Mouse (Mus musculus): ENCODE measurements around the gene Insr.
"Not testable (repeated sequence)": the region's sequence is repeated elsewhere in the genome, so short reads cannot be mapped to it uniquely, and the experiment has no call there.

The Insr gene

GRCm38 (mm10) chr8:3278934-3279720 is at the start of gene Insr:
Gene Insr, minus strand, starts transcription at chr8:3279617.
- in situ Hi-C loops (cut with MboI; ENCODE audit: low pct_unique_long_range_greater_than_20kb in 1 of 2, low sequenced_read_pairs in 2 of 2, unreplicated experiment in 1 of 2): no loop called here

DNA sequence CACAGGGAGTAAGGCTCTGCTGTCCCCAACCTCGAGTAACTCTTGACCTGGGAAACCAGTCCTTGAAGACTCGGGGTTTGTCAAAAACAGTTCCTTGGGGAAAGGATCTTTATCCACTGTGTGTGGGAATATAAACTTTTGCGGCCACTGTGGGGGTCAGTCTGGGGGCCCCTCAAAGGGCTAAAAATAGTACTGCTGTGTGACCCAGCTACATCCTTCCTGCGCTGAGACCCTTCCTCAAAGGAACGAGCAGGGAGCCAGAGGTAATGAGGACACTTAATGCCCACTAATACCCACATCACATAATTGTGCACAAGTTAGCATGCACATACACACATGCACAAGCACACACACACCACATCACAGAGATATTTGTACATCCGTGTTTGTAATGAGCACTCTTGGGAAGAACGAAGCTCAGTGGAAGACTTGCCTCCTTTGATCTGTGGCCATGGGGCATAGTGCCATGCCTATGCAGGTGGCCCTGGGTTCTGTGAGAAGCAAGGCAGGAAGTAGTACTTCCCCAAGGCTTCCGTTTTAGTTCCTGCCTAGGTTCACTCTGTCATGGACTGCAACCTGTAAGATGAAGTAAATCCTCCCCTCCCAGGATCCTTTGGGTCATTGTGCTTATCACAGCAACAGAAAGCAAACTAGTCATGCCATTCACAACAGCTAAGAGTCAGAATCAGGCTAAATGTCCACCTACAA is 48.3 kb upstream of the Insr start:
- in situ Hi-C loops (cut with MboI; ENCODE audit: low pct_unique_long_range_greater_than_20kb in 1 of 2, low sequenced_read_pairs in 2 of 2, unreplicated experiment in 1 of 2): loop anchor here in 1 of 2 experiments (10.0 kb wide), 1 partner anchor 143 kb away; no protein-coding TSS in a partner anchor

GRCm38 (mm10) chr8:3327056-3327455 is 47.6 kb upstream of the Insr start:
- in situ Hi-C loops (cut with MboI; ENCODE audit: low pct_unique_long_range_greater_than_20kb in 1 of 2, low sequenced_read_pairs in 2 of 2, unreplicated experiment in 1 of 2): loop anchor here in 1 of 2 experiments (10.0 kb wide), 1 partner anchor 142 kb away; no protein-coding TSS in a partner anchor

DNA sequence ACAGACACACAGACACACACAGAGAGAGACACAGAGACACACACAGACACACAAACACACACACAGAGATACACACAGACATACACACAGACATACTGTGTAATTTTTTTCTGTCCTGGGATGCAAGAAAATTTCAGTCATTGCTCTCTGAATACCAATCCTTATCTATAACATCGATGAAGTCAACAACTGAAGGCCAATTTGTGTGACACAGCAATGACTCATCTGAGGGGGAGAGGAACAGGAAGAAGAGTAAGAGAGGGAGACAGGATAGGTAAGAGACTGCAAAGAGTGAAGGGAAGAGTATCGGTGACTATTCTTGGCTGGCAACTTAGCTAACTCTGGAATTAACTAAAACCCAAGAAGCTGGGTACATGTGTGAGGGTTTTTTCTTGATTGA is 44.8 kb upstream of the Insr start:
- in situ Hi-C loops (cut with MboI; ENCODE audit: low pct_unique_long_range_greater_than_20kb in 1 of 2, low sequenced_read_pairs in 2 of 2, unreplicated experiment in 1 of 2): loop anchor here in 1 of 2 experiments (10.0 kb wide), 1 partner anchor 139 kb away; no protein-coding TSS in a partner anchor

GRCm38 (mm10) chr8:3319267-3319666 is 39.9 kb upstream of the Insr start:
- in situ Hi-C loops (cut with MboI; ENCODE audit: low pct_unique_long_range_greater_than_20kb in 1 of 2, low sequenced_read_pairs in 2 of 2, unreplicated experiment in 1 of 2): not testable (repeated sequence)

DNA sequence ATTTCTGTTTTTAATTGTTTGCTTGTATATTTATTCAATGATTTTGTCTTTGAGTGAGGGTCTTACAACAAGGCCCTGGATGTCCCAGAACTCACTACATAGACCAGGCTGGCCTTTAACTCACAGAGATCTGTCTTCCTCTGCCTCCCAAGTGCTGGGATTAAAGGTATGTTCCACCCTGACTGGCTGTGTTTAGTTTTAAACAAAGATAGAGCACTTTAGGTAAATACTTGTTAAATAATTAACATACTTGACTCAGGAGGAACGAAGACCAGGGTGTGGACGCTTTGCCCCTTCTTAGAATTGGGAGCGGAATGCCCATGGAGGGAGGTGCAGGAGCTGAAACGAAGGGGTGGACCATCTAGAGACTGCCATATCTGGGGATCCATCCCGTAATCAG is 37.2 kb upstream of the Insr start:
- in situ Hi-C loops (cut with MboI; ENCODE audit: low pct_unique_long_range_greater_than_20kb in 1 of 2, low sequenced_read_pairs in 2 of 2, unreplicated experiment in 1 of 2): no loop called here

- in situ Hi-C loops (cut with MboI; ENCODE audit: low pct_unique_long_range_greater_than_20kb in 1 of 2, low sequenced_read_pairs in 2 of 2, unreplicated experiment in 1 of 2): no loop called here
Measured at GRCm38 (mm10) chr8:3314345-3314744, 34.9 kb upstream of the Insr start.

DNA sequence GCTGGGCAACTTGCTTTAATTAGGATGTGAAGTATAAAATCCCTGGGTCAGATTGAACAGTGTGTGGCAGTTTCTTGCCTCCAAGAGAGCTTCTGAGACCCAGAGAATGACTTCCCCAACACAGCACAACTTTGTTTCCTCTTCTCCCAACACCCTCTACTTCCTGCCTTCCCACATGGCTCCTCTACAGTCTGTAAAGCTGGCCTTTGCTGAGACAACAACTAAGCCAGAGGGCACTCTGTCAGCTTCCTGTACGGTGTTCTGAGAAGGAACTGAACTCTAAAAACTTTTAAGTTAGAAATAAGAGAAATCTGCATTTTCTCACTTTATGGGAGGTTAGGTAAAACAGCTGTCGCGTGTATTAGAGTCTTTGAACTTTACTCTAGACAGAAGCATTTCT is 34.4 kb upstream of the Insr start:
- in situ Hi-C loops (cut with MboI; ENCODE audit: low pct_unique_long_range_greater_than_20kb in 1 of 2, low sequenced_read_pairs in 2 of 2, unreplicated experiment in 1 of 2): no loop called here

- in situ Hi-C loops (cut with MboI; ENCODE audit: low pct_unique_long_range_greater_than_20kb in 1 of 2, low sequenced_read_pairs in 2 of 2, unreplicated experiment in 1 of 2): not testable (repeated sequence)
Measured at GRCm38 (mm10) chr8:3313417-3313816, 34.0 kb upstream of the Insr start.

DNA sequence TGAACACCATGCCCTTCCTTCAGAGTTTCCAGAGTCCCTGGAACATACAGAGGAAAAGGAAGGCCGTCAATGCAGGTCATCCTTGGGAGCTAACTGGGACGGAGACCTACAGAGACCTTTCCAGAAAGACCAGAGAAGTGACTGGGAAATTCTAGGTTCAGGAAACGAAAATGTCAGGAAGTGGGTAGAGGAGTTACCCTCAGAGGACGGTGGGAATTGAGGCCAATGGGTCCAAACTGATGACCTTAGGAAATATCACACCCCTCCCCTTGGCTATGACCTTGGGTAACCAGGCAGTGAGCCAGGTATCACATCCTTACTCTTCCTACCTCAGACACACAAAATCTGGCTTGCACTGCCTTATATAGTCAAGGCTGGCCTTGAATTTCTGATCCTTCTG is 32.1 kb upstream of the Insr start:
- in situ Hi-C loops (cut with MboI; ENCODE audit: low pct_unique_long_range_greater_than_20kb in 1 of 2, low sequenced_read_pairs in 2 of 2, unreplicated experiment in 1 of 2): no loop called here

GRCm38 (mm10) chr8:3309636-3310035 is 30.2 kb upstream of the Insr start:
- in situ Hi-C loops (cut with MboI; ENCODE audit: low pct_unique_long_range_greater_than_20kb in 1 of 2, low sequenced_read_pairs in 2 of 2, unreplicated experiment in 1 of 2): no loop called here

- in situ Hi-C loops (cut with MboI; ENCODE audit: low pct_unique_long_range_greater_than_20kb in 1 of 2, low sequenced_read_pairs in 2 of 2, unreplicated experiment in 1 of 2): not testable (repeated sequence)
Measured at GRCm38 (mm10) chr8:3308205-3308800, 28.9 kb upstream of the Insr start.

DNA sequence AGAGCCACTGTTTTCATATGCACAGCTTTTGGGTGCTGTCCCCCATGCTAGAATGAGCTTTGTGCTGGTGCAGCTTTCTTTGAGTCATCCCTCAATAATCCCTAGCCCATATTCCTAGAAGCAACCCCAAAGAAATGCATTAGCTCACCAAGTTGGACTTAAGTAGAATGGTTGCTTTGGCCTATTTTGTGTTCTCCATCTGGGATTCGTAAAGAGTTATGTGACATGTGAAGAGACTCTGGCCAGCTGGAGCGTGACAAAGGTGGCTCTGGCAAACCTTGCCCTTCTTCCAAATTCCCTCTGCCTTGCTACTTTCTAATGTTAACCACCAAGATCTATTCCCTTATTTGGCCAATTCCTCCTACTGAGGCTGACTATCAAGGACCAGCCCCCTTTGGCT is 22.7 kb upstream of the Insr start:
- in situ Hi-C loops (cut with MboI; ENCODE audit: low pct_unique_long_range_greater_than_20kb in 1 of 2, low sequenced_read_pairs in 2 of 2, unreplicated experiment in 1 of 2): no loop called here

DNA sequence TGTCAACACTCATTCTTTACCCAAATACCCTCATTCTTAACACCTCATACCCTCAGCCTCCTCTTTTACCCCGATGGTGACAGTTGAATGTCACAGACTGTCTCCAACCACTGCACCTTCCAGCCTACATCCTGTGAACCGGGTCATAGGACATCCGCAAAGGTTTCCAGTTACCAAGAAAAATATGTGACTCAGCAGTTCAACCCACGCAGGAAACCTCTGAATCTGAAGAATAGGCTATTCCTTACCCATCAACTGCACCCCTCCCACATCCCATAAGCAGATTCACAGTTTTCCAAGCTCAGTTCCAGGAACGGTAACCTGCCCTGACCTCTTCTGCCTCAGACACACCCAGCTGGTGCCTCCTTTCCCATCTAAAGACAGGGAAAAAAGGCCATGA is 19.9 kb upstream of the Insr start:
- in situ Hi-C loops (cut with MboI; ENCODE audit: low pct_unique_long_range_greater_than_20kb in 1 of 2, low sequenced_read_pairs in 2 of 2, unreplicated experiment in 1 of 2): no loop called here

DNA sequence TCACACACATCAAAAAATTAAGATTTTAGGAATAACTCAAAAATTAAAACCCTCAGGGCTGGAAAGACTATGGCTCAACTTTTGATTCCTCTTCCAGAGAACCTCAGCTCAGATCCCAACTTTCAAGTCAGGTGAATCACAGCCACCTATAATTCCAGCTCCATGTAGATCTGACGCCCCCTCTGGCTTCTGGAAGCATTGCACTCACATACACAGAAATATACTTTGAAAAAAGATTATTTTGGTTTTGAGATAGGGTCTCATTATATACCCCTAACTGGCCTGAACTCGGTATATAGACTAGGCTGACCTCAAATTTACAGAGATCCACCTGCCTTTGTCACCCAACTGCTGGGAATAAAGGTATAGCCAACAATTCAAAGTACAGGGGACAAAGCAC is 6.4 kb upstream of the Insr start:
- in situ Hi-C loops (cut with MboI; ENCODE audit: low pct_unique_long_range_greater_than_20kb in 1 of 2, low sequenced_read_pairs in 2 of 2, unreplicated experiment in 1 of 2): no loop called here

- in situ Hi-C loops (cut with MboI; ENCODE audit: low pct_unique_long_range_greater_than_20kb in 1 of 2, low sequenced_read_pairs in 2 of 2, unreplicated experiment in 1 of 2): loop anchor here in 1 of 2 experiments (5.0 kb wide), 1 partner anchor 62 kb away; no protein-coding TSS in a partner anchor
Measured at GRCm38 (mm10) chr8:3284656-3285055, 5.2 kb upstream of the Insr start.

DNA sequence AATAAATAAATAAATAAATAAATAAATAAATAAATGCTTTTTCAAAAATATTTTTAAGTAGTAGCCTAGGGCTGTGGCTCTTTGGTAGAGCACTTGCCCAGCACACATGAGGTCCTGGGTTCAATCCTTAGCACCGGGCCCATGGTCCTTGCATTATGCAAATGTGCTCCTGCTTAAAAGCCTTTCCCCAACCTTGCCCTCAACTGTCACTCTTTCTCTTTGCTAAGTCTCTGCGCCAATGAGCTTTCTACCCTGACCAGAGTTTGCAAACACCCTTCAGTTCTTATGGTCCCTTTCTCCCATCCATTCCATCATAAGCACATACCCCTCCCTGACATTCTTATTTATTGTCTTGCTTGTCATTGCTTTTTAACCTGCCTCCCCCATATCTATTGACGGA is 1.9 kb upstream of the Insr start:
- in situ Hi-C loops (cut with MboI; ENCODE audit: low pct_unique_long_range_greater_than_20kb in 1 of 2, low sequenced_read_pairs in 2 of 2, unreplicated experiment in 1 of 2): loop anchor here in 1 of 2 experiments (5.0 kb wide), 1 partner anchor 59 kb away; no protein-coding TSS in a partner anchor

- in situ Hi-C loops (cut with MboI; ENCODE audit: low pct_unique_long_range_greater_than_20kb in 1 of 2, low sequenced_read_pairs in 2 of 2, unreplicated experiment in 1 of 2): loop anchor here in 1 of 2 experiments (5.0 kb wide), 1 partner anchor 58 kb away; no protein-coding TSS in a partner anchor
Measured at GRCm38 (mm10) chr8:3280266-3280910, 971 bp upstream of the Insr start.

DNA sequence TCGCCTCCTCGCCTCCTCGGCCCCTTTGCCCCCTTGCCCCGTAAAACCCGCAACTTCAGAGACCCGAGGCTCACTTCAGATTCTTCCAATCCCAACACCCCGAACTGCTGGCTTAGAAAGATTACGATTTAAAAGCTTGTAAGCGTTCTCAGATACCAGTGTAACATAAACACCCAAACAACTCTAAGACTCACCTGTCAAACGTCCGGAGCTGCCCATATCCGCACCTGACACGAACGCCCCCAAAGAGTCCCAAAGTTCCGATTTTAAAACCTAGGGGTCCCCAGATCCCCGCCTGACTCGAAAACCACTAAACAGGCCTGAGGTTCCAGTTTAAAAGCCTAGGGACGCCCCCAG is 282 bp upstream of the Insr start:
- in situ Hi-C loops (cut with MboI; ENCODE audit: low pct_unique_long_range_greater_than_20kb in 1 of 2, low sequenced_read_pairs in 2 of 2, unreplicated experiment in 1 of 2): loop anchor here in 1 of 2 experiments (5.0 kb wide), 1 partner anchor 57 kb away; no protein-coding TSS in a partner anchor

All from mouse embryonic stem cell (cell line).